Mouse (Mus musculus): Measurements from ENCODE around the gene Mrpl58. TPM values are rescaled to one million over a fixed set of nuclear protein-coding genes. Genes with fewer than 3 reads are reported as not detected.

Gene Mrpl58
- 103 and 104 TPM in 2 replicates for polyA plus RNA-seq (2015; fragmentation: Nextera tagmentation; extraction: Ambion mirVana)

DNA sequence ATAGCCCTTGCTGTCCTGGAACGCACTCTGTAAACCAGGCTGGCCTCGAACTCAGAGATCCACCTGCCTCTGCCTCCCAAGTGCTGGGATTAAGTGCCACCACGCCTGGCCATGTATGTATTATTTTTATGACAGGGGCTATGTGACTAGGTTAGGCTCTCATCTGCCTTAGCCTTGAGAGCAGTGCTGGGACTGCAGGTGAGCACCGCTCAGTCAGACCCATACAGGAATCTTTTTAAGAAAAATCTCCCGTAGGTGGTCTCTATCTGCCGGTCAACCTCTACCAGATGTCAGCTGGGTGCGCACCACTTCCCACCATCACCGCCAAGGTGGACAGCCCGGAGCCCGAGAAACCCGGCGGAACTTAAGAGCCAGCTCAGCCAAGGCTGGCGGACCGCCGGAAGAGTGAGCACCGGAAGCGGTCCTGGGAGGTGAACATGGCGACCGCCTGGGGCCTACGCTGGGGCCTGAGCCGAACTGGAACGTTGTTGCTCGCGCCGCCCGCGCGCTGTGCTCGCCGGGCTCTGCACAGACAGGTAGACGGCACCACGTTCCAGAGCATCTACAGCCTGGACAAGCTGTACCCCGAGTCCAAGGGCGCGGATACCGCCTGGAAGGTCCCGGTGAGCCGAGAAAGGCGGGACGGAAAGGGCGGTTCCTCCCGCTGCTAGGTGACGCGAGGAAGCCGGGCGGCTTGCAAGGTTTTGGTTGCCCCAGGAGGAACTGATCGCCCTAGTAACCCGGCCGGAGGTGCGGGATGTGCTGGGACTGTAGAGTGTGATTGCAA, at the start of gene Mrpl58:
Gene Mrpl58 (plus strand): TSS at position 415 of the 787 bp plus-strand sequence.
- WGBS (ENCODE audit: insufficient replicate concordance), result 3% methylated on average over 50 of the region's 50 CpGs
- DNase-seq (peak; percentile 75), ATAC-seq (ENCODE audit: low read depth) (peak; percentile 91)
- H3K27me3 ChIP-seq, result peaks cover 7% of the 10 kb centered on the region; the same call in 1 of the 2 replicates
- peak within 1 kb of the TSS; percentile 78 for H3K27ac ChIP-seq
- peak within 1 kb of the TSS; percentile 86 for H3K9ac ChIP-seq
- H3K4me2 ChIP-seq, result peak within 1 kb of the TSS; percentile 84
- no peaks in the 10 kb centered on the region for H3K9me3 ChIP-seq (replicated peaks)
- peak within 1 kb of the TSS; percentile 83 for H3K4me3 ChIP-seq (replicated peaks)
- peaks cover 14% of the 10 kb centered on the region for H3K36me3 ChIP-seq
- H3K4me1 ChIP-seq (replicated peaks), result peaks cover 25% of the 10 kb centered on the region

DNA sequence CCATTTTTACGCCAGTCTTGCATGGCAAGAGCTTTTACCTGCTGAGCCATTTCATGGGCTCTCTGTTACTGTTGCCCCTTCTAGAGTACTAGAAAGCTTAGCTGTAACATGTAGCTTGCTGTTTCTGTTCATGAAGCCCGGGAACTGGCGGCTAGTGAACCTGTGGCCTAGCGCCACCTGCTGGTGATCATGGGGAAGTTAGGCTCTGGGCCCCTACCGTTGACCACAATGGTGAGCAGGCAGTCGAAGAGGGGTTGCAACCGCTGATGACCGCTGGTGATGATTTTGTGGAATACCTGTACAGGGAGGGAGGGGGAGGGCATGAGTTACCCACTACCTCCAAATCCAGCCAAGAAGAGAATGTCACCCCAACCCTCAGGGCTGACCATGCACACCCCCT, 49.4 kb upstream of the Mrpl58 start:
- ATAC-seq (ENCODE audit: low read depth), result no peak
- 7% methylated on average over 8 of the region's 8 CpGs for WGBS (ENCODE audit: insufficient replicate concordance)

DNA sequence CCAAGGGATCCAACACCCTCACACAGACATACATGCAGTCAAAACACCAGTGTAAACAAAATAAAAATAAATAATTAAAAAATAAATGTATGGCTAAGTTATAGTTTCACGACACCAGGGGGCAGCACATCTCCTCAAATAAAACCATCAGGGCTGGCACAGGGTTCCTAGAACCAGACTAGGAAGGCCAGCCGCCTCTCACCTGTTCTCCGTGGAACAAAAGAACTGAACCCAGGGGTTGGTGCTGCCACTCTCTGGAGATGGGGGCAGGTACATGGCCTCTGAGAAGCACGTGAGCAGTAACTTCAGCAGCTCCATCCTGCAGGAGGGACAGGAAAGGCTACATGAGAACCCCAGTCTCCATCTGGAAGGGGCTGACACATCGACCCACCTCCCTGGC, 45.1 kb upstream of the Mrpl58 start:
- Histone ChIP-seq H3K27me3 (peaks cover 25% of the 10 kb centered on the region; the same call in 1 of the 2 replicates), H3K9me3 (replicated peaks) (no peaks in the 10 kb centered on the region), H3K4me3 (replicated peaks) (no peak overlapping the region), H3K9ac (no peak overlapping the region), H3K4me2 (no peak overlapping the region), H3K4me1 (replicated peaks) (no peaks in the 10 kb centered on the region), H3K27ac (no peak overlapping the region), H3K36me3 (no peaks in the 10 kb centered on the region)
- ATAC-seq (ENCODE audit: low read depth) (no peak), DNase-seq (peak; percentile 21)
- 13% methylated on average over 5 of the region's 5 CpGs for WGBS (ENCODE audit: insufficient replicate concordance)

More for the DNA sequence above, 49.4 kb upstream of the Mrpl58 start:
- H3K36me3 ChIP-seq, result no peaks in the 10 kb centered on the region
- H3K27ac ChIP-seq, result no peak overlapping the region
- peaks cover 46% of the 10 kb centered on the region for H3K27me3 ChIP-seq
- no peak overlapping the region for H3K4me3 ChIP-seq (replicated peaks)
- no peak overlapping the region for H3K4me2 ChIP-seq
- DNase-seq, result peak; percentile 38
- H3K4me1 ChIP-seq (replicated peaks), result peaks cover 1% of the 10 kb centered on the region
- H3K9me3 ChIP-seq (replicated peaks), result no peaks in the 10 kb centered on the region
- no peak overlapping the region for H3K9ac ChIP-seq

DNA sequence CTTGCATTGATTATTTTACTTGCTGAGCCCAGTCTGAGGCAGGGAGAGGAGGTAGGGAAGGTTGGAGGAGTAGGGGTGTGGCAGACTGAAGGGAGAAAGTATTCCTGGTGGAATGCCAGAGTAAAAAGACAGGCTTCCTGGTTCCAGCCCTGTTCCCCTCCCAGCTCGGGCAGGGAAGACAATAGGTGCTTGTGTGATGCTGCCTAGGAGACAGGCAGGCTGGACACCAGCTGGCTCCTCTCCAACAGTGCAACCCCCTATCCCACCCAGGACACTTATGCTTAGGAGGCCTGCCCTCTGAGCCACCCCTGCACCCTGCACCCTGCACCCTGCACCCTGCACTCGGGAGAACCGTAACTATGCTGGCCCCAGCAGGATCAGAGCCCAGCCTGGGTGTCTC, 44.3 kb upstream of the Mrpl58 start:
- ATAC-seq (ENCODE audit: low read depth) (no peak), DNase-seq (no peak)
- H3K4me1 ChIP-seq (replicated peaks), result no peaks in the 10 kb centered on the region
- no peaks in the 10 kb centered on the region for H3K9me3 ChIP-seq (replicated peaks)
- no peaks in the 10 kb centered on the region for H3K36me3 ChIP-seq
- WGBS (ENCODE audit: insufficient replicate concordance), result 39% methylated on average over 3 of the region's 3 CpGs
- no peak overlapping the region for H3K4me2 ChIP-seq
- H3K27ac ChIP-seq, result no peak overlapping the region
- no peak overlapping the region for H3K4me3 ChIP-seq (replicated peaks)
- H3K9ac ChIP-seq, result no peak overlapping the region
- H3K27me3 ChIP-seq, result peaks cover 26% of the 10 kb centered on the region

DNA sequence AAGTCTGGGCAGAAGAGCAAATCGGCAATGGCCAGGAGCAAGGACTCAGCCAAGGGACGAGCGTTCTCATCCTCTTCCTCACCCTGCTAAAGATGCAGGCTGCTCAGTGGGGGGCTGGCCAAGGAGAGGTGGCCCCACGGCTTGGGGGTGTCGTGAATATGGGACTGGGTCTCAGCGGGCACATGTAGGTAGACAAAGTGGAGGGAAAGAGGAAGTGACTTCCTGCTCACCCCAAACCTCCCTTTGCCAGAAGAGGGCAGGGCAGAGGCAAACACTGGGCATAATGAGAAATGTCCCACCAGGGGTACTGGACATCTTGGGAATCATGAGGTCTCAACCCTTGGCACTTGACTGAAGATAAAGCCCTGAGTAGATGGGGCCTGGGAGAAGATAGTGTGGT, 43.8 kb upstream of the Mrpl58 start:
- no peak overlapping the region for H3K27ac ChIP-seq
- 50% methylated on average over 6 of the region's 6 CpGs for WGBS (ENCODE audit: insufficient replicate concordance)
- H3K4me2 ChIP-seq, result no peak overlapping the region
- H3K9ac ChIP-seq, result no peak overlapping the region
- no peaks in the 10 kb centered on the region for H3K9me3 ChIP-seq (replicated peaks)
- H3K36me3 ChIP-seq, result no peaks in the 10 kb centered on the region
- DNase-seq (no peak), ATAC-seq (ENCODE audit: low read depth) (no peak)
- peaks cover 29% of the 10 kb centered on the region for H3K27me3 ChIP-seq
- H3K4me3 ChIP-seq (replicated peaks), result no peak overlapping the region
- no peaks in the 10 kb centered on the region for H3K4me1 ChIP-seq (replicated peaks)

DNA sequence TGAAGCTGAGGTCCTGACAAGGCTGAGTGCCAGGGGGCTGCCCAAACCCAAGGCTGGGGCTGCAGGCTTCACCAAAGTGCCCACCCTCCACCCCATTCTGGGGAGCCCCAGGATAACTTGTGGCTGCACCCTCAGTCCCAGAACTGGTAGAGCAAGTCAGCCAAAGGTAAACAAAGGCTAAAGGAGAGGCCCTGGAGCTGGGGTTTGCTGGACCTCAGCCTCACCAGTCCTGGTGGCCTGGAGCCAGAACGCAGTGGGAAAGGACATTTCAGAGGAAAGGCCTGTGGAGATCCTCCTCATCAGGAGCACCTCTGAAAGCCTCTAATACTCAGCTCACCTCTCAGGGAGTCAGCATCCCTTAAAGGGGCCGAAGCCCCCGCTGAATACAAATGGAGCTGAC, 39.4 kb upstream of the Mrpl58 start:
- Histone ChIP-seq H3K4me2 (no peak overlapping the region), H3K9me3 (replicated peaks) (no peaks in the 10 kb centered on the region), H3K4me3 (replicated peaks) (no peak overlapping the region), H3K4me1 (replicated peaks) (peaks cover 17% of the 10 kb centered on the region), H3K36me3 (no peaks in the 10 kb centered on the region), H3K27ac (no peak overlapping the region), H3K9ac (no peak overlapping the region), H3K27me3 (peaks cover 50% of the 10 kb centered on the region)
- DNase-seq, result no peak
- 65% methylated on average over 3 of the region's 3 CpGs for WGBS (ENCODE audit: insufficient replicate concordance)
- no peak for ATAC-seq (ENCODE audit: low read depth)

DNA sequence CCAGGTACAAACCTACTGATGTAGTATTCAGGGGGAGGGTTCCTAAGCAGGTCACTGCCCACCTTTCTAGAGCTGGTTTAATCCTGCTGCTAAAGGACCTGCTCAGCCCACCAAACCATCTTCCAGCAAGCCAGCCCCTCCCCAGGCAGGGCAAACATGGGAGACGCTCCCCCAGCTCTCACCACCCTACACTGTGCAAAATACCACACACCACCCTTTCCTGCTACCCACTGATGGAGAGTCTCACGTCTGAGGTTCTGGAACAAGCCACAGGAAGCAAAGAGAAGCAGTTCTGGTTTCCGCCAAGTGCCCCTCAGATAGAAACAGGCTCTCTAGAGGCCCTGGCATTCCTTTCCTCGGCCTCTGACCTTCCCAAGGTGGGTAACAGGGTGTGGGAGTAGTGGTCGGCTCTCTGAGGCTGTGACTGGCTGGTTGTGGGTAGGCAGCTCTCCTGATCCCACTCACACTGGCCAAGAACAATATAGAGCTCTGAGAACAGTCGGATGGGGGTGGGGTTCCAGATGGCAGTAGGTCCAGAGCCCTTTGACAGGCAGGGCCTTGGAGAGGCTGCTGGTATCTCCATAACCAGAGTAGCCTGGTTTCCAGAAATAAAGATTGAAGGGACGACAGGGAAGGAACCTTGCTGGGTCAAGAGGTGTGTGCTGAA, 37.4 kb upstream of the Mrpl58 start:
- no peak overlapping the region for H3K4me2 ChIP-seq
- no peak overlapping the region for H3K27ac ChIP-seq
- H3K4me3 ChIP-seq (replicated peaks), result no peak overlapping the region
- DNase-seq, result no peak
- peaks cover 70% of the 10 kb centered on the region for H3K27me3 ChIP-seq
- no peak for ATAC-seq (ENCODE audit: low read depth)
- no peaks in the 10 kb centered on the region for H3K36me3 ChIP-seq
- H3K9ac ChIP-seq, result no peak overlapping the region
- H3K9me3 ChIP-seq (replicated peaks), result no peaks in the 10 kb centered on the region
- 18% methylated on average over 7 of the region's 7 CpGs for WGBS (ENCODE audit: insufficient replicate concordance)
- H3K4me1 ChIP-seq (replicated peaks), result peaks cover 17% of the 10 kb centered on the region

DNA sequence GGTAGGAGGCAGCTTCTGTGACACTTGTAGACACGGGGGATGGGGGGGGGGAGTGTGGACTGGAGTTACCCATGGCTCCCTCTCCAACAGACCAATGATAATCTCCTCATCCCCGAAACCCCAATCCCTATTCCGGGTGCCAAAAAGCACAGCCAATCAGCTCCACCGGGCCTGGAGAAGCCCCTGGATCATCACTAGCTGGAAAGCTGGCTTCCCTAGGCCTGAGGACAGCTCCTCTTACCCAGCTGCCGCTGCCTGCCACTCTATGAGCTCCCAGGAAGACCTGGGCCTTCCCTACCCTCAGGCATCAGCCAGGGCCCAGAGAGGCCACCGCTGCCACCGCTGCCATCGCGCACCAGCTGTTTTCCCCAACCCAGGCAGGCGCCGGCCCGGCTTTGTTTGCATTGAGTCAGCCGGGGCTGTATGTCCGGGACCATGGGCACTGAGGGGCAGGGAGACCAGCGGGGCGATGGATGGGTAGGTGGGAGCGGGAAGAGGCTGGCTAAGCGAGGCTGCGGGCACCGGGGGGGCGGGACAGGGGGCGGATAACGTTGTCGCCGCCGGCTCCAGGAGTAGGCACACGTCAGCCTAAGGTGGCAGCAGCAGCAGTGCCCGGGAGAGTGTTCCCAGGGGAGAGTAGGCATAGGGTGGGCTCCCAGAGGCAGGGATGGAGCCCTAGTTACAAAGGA, 36.7 kb upstream of the Mrpl58 start:
- WGBS (ENCODE audit: insufficient replicate concordance), result 7% methylated on average over 28 of the region's 28 CpGs
- peak overlapping the region; percentile 70 for H3K4me2 ChIP-seq
- H3K27ac ChIP-seq, result no peak overlapping the region
- no peaks in the 10 kb centered on the region for H3K36me3 ChIP-seq
- peak overlapping the region; percentile 39 for H3K9ac ChIP-seq
- H3K9me3 ChIP-seq (replicated peaks), result no peaks in the 10 kb centered on the region
- ATAC-seq (ENCODE audit: low read depth), result peak; percentile 32; the same call in 1 of the 2 replicates
- H3K4me3 ChIP-seq (replicated peaks), result peak overlapping the region; percentile 51
- H3K4me1 ChIP-seq (replicated peaks), result peaks cover 17% of the 10 kb centered on the region
- no peak for DNase-seq
- H3K27me3 ChIP-seq, result peaks cover 77% of the 10 kb centered on the region

DNA sequence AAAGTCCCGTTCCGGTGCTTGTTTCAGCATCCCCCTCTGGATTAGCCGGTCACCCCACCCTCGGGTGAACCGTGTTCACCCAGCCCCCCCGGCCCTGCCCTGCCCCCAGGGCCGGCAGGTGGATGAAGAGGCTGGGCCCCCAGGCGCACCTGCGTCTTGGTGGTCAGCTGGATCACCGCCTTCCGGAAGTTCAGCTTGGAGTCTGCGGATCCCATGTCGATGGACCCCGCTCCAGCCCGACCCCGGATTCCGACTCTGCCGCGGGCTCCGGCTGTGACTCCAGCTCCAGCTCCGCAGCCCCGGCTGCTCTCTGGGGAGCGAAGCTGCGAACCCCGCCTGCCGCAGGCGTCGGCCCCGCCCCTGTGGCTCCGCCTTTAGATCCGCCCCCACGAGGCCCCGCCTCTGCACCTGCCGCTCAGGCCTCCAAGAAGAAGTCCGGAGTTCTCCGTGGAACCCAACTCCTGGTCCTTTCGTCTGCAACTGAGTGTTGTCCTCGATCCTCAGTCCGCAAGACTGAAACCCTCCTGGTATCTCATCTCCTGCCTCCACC, 36.1 kb upstream of the Mrpl58 start, which contains the start of gene Hid1:
Gene Hid1 (minus strand): TSS at position 362 of the 550 bp plus-strand sequence.
- ATAC-seq (ENCODE audit: low read depth) (peak; percentile 63; the same call in 1 of the 2 replicates), DNase-seq (peak; percentile 68)
- H3K9ac ChIP-seq, result peak within 1 kb of the TSS; percentile 39
- no peaks in the 10 kb centered on the region for H3K9me3 ChIP-seq (replicated peaks)
- H3K27ac ChIP-seq, result no peak within 1 kb of the TSS
- 1% methylated on average over 39 of the region's 39 CpGs for WGBS (ENCODE audit: insufficient replicate concordance)
- H3K4me2 ChIP-seq, result peak within 1 kb of the TSS; percentile 70
- no peaks in the 10 kb centered on the region for H3K36me3 ChIP-seq
- peaks cover 17% of the 10 kb centered on the region for H3K4me1 ChIP-seq (replicated peaks)
- peak within 1 kb of the TSS; percentile 51 for H3K4me3 ChIP-seq (replicated peaks)
- H3K27me3 ChIP-seq, result peaks cover 80% of the 10 kb centered on the region

DNA sequence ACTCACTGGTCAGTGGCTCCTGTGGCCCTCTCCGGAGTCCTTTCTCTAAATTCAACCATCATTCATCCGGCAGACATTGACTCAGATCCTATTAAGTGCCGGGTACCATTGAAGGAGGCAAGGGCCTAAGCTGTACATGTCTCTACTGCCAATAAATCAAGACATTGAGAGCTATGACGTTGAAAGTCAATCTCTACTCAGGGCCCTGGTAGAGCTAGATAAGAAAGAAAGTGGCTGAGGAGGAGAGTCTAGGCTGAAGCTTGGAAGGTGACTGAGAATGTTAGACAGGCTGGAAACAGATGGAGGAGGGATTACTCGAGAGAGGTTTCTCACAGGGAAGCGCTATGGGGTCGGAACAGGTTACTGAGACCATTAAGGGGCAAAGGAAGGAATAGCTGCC, 33.2 kb upstream of the Mrpl58 start:
- no peak overlapping the region for H3K4me3 ChIP-seq (replicated peaks)
- no peak overlapping the region for H3K9ac ChIP-seq
- DNase-seq, result no peak
- no peaks in the 10 kb centered on the region for H3K36me3 ChIP-seq
- no peaks in the 10 kb centered on the region for H3K9me3 ChIP-seq (replicated peaks)
- H3K27me3 ChIP-seq, result peaks cover 97% of the 10 kb centered on the region
- whole genome bisulfite sequencing (ENCODE audit: insufficient replicate concordance), result 39% methylated on average over 7 of the region's 7 CpGs
- no peak for ATAC-seq (ENCODE audit: low read depth)
- no peak overlapping the region for H3K4me2 ChIP-seq
- no peak overlapping the region for H3K27ac ChIP-seq
- peaks cover 21% of the 10 kb centered on the region for H3K4me1 ChIP-seq (replicated peaks)

DNA sequence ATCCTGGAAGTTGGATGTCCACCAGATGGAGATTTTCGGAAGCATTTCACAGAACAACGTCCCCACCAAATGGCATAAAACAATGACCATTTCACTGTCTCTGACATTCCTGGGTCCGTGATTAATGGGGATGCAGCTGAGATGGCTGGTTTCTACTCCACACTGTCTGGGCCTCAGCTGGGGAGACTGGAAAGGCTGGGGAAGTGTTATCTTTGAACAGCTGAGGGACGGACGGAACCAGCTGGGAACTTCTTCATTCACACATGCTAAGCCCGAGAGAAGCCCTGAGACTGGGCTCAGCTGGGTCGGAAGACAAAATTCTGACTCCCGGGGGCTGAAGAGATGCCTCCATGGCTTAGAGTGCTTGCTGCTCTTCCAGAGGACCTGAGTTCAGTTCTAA, 32.2 kb upstream of the Mrpl58 start:
- Histone ChIP-seq H3K4me1 (replicated peaks) (peaks cover 19% of the 10 kb centered on the region), H3K9ac (no peak overlapping the region), H3K27me3 (peaks cover 97% of the 10 kb centered on the region), H3K27ac (no peak overlapping the region), H3K4me3 (replicated peaks) (no peak overlapping the region), H3K4me2 (no peak overlapping the region), H3K36me3 (no peaks in the 10 kb centered on the region), H3K9me3 (replicated peaks) (no peaks in the 10 kb centered on the region)
- WGBS (ENCODE audit: insufficient replicate concordance), result 51% methylated on average over 8 of the region's 8 CpGs
- no peak for DNase-seq
- no peak for ATAC-seq (ENCODE audit: low read depth)
